Mouse (Mus musculus) adrenal gland, postnatal 36 days (tissue): ENCODE measurements around the gene Pdzd4. TPM values are rescaled to one million over a fixed set of nuclear protein-coding genes. Genes with fewer than 3 reads are reported as not detected.

Experiments
- DNase-seq, 2 experiments: peaks; one replicate each; pipeline ENCODE4 v3.0.0; 2021; ENCODE audit warnings: mixed read lengths in 1 of 2
- total RNA-seq, 2 experiments: library from RNA; stranded (reverse); gene quantifications; 2 replicates each; pipeline ENCODE4 v1.2.3; 2021

Gene Pdzd4
- total RNA-seq, 2 experiments from 2014 or later = 2.9 to 4.4 TPM

DNA sequence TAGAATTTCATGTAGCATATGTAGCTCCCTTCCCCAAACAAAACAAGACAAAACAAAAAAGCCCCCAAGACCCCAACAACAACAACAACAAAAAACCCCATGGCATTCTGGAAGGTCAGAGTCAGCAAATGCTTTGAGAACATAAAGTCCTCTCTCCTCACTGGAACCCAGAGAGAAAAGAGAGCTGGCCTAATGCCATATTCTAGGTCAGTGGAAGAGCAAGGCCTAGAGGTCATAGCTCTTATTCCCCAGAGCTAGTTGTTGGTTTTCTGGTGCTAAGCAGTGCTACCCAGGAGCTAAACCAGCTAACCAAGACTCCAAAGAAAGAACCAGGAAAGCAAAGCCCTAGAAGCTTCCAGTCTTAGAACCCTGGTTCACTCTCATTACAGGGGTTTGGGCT lies 39.1 kb downstream of the Pdzd4 start:
- no peak for DNase-seq

DNA sequence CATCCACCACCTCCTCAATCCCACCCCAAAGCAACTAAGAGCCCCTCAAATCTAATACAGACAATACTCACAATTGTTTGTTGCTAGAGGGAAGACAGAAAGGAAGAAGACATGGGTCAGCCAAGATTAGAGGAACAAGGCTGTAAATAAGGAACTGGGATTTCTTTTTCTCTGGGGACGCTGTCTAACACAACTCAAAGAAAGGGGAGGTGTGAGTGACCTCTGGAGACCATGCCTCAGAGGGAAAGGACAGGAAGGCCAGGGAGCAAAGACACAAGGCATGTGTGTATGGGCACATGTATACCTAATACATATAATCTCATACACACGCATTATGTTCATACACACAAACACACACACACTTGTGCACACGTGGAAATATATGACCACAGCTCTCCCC lies 42.5 kb downstream of the Pdzd4 start:
- no peak for DNase-seq

DNA sequence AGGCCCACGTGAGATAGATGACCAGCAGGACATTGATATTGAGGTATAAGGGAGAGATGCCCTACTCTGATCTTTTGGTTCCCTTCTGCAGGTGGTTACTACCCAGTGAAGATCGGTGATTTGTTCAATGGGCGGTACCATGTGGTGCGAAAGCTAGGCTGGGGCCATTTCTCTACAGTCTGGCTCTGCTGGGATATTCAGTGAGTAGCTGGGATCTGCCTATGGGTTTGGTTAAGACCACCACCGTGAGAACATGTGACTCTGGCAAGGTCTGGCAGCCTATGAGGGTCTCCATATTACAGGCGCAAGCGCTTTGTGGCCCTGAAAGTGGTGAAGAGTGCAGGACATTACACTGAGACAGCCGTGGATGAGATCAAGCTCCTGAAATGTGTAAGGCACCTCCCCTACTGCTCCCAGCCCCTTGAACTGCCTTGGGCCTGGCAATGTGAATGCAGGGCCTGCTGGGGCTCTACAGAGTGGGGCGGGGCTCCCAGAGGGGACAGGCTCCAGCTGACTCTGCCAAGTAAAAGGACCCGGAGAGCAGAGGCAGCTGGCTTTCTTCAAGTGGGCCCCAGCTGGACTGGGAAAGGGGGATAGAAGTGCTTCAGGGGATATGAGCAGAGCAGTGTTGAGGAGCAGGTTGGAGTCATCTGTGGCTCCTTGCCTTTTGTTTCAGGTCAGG lies 49.8 kb downstream of the Pdzd4 start:
- DNase-seq = no peak

DNA sequence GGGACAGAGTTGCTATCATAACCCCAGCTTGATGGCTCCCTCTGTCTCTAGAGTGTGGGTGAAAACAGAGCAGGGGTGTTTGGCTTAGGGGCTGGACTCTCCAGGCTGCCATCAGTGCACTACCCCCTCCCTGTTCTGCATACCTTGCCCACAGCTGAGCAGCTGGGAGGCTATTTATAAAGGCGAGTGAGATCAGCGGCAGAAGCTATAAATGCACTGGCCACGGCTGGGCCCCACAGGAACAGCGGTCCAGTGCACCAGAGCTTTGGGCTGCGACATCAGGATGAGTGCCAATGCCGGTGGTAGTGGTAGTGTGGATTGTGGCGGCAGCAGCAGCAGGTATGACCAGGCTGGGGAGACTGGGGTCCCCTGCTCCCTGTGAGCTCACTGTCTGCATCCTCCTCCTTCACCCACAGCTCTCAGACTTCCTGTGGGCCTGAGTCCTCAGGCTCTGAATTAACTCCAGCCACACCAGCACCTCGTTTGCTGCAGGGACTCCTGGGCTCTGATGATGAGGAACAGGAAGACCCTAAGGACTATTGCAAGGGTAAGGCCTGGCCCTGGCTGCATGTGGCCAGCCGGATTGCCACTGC lies 50.5 kb downstream of the Pdzd4 start, which contains the start of gene Srpk3:
TSS of gene Srpk3 (plus strand) at position 238 of the 593 bp plus-strand sequence.
- DNase-seq = no peak

DNA sequence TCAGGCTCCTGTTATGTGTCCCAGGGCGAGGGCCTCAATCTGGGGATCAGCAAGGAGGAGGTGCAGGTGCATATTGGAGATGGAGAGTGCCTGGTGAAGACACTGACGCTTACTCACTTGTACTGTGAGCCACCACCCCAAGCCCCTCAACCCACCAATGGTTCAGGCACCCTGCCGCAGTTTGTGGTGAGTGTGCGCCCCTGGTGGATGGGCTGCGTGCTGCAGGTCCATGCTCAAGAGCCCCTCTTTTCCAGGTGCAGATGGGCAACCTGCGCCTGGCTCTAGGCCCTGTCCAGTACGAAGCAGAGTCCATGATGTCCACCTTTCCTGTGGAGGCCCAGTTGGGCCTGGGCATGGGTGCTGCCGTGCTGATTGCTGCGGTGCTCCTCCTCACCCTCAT lies 57.5 kb downstream of the Pdzd4 start:
- DNase-seq = no peak

DNA sequence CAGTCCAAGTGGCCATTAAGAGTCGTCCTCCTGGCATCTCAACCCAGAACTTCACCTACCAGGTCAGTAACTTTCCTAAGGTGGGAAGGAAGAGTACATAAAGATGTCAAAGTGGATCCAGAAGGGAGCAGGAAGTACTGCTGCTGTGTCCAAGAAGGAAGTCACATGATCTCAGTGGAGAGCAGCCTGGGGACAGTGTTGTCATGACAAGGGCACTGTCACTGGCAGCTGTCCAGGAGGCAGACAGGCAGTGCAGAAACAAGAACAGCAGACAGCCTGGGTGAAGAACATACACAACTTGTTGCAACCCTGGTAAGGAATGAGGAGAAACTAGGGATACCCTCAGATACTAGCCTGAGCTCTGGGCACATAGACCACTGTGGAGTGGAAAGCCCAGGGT lies 59.5 kb downstream of the Pdzd4 start:
- DNase-seq = peak; percentile 81 to 83

DNA sequence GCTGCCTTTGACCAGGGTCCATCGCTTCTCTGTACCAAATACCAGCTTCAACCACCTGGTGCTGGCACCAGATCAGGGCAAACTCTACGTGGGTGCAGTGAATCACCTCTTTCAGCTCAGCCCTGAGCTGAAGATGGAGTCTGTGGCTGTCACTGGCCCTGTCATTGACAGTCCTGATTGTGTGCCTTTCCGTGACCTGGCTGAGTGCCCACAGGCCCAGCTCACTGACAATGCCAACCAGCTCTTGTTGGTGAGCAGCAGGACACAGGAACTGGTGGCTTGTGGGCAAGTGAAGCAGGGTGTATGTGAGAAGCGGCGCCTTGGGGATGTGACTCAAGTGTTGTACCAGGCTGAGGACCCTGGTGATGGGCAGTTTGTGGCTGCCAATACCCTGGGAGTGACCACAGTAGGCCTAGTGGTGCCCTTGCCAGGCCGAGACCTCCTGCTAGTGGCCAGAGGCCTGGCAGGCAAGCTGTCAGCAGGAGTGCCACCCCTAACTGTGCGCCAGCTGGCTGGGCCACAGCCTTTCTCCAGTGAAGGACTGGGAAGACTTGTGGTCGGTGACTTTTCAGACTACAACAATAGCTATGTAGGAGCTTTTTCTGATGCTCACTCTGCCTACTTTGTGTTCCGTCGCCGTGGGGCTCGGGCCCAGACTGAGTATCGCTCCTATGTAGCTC lies 66.0 kb downstream of the Pdzd4 start:
- peak; percentile 8 to 39 for DNase-seq

DNA sequence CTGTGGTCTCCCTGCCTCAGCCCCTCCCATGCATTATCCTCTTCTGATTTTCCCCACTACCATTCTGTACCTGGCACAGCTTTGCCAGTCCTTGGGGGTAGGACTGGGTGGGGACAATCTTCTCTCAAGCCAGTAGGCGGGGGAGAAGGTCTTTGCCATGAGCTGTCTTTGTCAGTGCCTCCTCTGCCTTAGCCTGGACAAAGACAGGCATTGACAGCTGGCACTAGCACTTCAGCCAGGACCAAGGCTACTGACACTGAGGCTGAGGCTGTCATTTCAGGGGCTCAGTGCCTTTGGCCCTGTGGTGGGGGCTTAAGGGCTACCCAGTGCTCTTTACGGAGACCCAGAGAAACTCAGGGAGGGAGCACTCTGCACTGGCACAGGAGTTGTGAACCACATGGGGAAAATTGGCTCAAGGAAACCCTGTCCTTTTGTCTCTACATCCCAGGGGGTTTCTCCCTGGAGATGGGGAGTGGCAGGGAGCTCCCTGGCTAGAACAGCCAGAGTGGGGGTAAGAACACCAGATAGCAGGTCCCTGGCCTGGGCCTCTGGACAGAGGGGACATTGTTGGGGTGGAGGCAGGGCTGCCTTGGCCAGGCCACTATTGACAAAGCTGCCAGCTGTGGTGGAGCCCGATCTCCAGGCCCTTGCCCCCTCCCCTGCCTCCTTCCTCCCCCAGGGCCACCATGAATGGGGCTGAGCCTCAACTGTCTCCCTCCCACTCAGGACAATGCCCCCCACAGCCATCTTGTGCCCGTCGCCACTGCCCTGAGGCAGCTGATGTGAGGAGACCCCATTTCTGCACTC lies 68.2 kb downstream of the Pdzd4 start, which contains the start of gene Plxnb3:
TSS of gene Plxnb3 (plus strand) at position 757 of the 807 bp plus-strand sequence.
- no peak for DNase-seq

DNA sequence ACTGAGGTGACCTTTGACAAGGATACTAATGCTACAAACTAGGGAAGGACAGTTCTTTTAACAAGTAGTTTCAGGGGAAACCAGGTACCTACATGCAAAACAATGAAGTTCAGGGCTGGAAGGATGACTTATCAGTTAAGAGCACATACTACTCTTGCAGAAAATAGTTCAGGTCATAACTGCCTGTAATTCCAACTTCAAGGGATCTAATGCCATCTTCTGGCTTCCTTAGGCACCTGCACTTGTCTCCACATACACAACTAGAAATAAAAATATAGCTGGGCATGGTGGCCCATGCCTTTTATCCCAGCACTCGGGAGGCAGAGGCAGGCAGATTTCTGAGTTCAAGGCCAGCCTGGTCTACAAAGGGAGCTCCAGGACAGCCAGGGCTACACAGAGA lies 75.8 kb downstream of the Pdzd4 start:
- no peak for DNase-seq

DNA sequence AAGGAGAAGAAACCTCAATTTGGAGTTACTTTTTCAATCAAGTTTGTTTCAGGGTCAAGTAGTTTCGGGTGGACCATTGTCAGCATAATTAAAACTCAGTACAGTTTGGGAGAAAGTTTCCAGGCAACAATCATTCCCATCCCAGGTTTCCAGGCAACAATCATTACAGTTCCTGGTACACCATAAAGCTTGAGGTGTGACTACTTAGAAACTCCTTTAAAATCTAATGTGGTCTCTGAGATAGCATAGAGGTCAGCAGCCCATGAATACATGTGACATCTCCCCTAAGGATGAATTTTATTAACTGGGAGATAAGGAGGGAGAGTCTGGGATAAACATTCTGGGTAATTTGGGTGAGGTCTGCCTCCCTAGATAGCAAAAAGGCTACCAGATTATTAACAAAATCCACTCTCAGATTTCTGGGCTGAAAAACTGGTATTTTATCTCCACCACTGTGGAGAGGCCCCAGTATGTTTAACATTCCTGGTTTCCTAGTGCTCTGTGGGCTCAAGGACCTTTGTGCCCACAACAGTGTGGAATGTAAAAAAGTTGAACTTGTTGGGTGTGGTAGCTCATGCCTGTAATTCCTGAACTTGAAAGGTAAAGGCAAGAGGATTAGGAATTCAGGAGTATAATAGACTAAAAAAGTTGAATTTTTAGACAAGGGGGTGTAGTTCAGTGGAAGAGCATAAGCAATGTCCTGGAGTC lies 79.8 kb downstream of the Pdzd4 start:
- DNase-seq = no peak

Other genes with a start within 250 kb of the Pdzd4 start
- 1 to 10 TPM in 1 of 2 experiments, under 1 TPM in 1; 0.49 to 2.0 TPM for gene Dusp9, start 185.6 kb downstream of the Pdzd4 start, total RNA-seq
- 1 to 10 TPM; 6.9 to 7.0 TPM for gene Pnck, start 164.9 kb downstream of the Pdzd4 start, total RNA-seq
- gene Slc6a8, start 151.8 kb downstream of the Pdzd4 start, total RNA-seq = 100 to 1,000 TPM in 1 of 2 experiments, 10 to 100 TPM in 1; 62.6 to 126 TPM
- gene Bcap31, start 108.8 kb downstream of the Pdzd4 start, total RNA-seq = 100 to 1,000 TPM; 278 to 286 TPM
- 10 to 100 TPM; 21.6 to 31.5 TPM for gene Abcd1, start 108.4 kb downstream of the Pdzd4 start, total RNA-seq
- gene Plxnb3, start 67.9 kb downstream of the Pdzd4 start, total RNA-seq = under 1 TPM; 0.30 to 0.66 TPM
- gene Srpk3, start 50.6 kb downstream of the Pdzd4 start, total RNA-seq = under 1 TPM in 1 of 2 experiments, not detected in 1; 0.33 TPM
- gene Idh3g, start 38.1 kb downstream of the Pdzd4 start, total RNA-seq = 100 to 1,000 TPM; 412 to 482 TPM
- gene Ssr4, start 37.9 kb downstream of the Pdzd4 start, total RNA-seq = 100 to 1,000 TPM; 161 to 166 TPM
- gene Avpr2, start 67.1 kb upstream of the Pdzd4 start, total RNA-seq = not detected
- 10 to 100 TPM in 1 of 2 experiments, 1 to 10 TPM in 1; 9.8 to 10.0 TPM for gene L1cam, start 71.1 kb upstream of the Pdzd4 start, total RNA-seq
- 1 to 10 TPM; 2.9 to 3.0 TPM for gene Arhgap4, start 96.9 kb upstream of the Pdzd4 start, total RNA-seq
- gene Naa10, start 97.0 kb upstream of the Pdzd4 start, total RNA-seq = 10 to 100 TPM; 76.0 to 85.1 TPM
- gene Renbp, start 105.9 kb upstream of the Pdzd4 start, total RNA-seq = 10 to 100 TPM; 16.1 to 23.8 TPM
- 10 to 100 TPM; 56.9 to 57.1 TPM for gene Hcfc1, start 141.4 kb upstream of the Pdzd4 start, total RNA-seq
- gene Irak1, start 198.9 kb upstream of the Pdzd4 start, total RNA-seq = 100 to 1,000 TPM; 112 to 117 TPM